Mouse (Mus musculus) limb, embryonic 12.5 days (tissue): ENCODE measurements around the gene Alkbh2. TPM values are rescaled to one million over a fixed set of nuclear protein-coding genes. Genes with fewer than 3 reads are reported as not detected.

Experiments
- ATAC-seq: fragments of 200-750 bp; cut with Nextera tagmentation; 2 replicates; pipeline ENCODE4 v1.8.0; 2017; ENCODE audit warnings: low read depth, moderate TSS enrichment; ENCODE audit not compliant: insufficient number of reproducible peaks, insufficient read depth, low FRiP score, low TSS enrichment
- H3K27ac ChIP-seq: fragments of 300-500 bp; sonication (generic); 2 replicates; pipeline ENCODE4 v1.5.1; 2016; ENCODE audit warnings: mild to moderate bottlenecking, moderate library complexity
- H3K27me3 ChIP-seq: fragments of 300-500 bp; sonication (generic); 2 replicates; pipeline ENCODE4 v1.6.1; 2016; ENCODE audit warnings: mild to moderate bottlenecking, moderate library complexity
- H3K36me3 ChIP-seq: fragments of 300-500 bp; sonication (generic); 2 replicates; pipeline ENCODE4 v1.6.1; 2016; ENCODE audit warnings: mild to moderate bottlenecking, moderate library complexity
- H3K4me1 ChIP-seq: fragments of 300-500 bp; sonication (generic); replicated peaks from 2 replicates; pipeline ENCODE4 v1.6.1; 2016
- H3K4me2 ChIP-seq: fragments of 300-500 bp; sonication (generic); 2 replicates; pipeline ENCODE4 v1.6.1; 2016; ENCODE audit warnings: mild to moderate bottlenecking, moderate library complexity
- H3K4me3 ChIP-seq: fragments of 300-500 bp; sonication (generic); replicated peaks from 2 replicates; pipeline ENCODE4 v1.5.1; 2016; ENCODE audit warnings: mild to moderate bottlenecking
- H3K9ac ChIP-seq: fragments of 300-500 bp; sonication (generic); replicated peaks from 2 replicates; pipeline ENCODE4 v1.6.1; 2016; ENCODE audit warnings: mild to moderate bottlenecking, moderate library complexity
- H3K9me3 ChIP-seq: fragments of 300-500 bp; sonication (generic); 2 replicates; pipeline ENCODE4 v1.6.1; 2016; ENCODE audit warnings: mild to moderate bottlenecking, moderate library complexity
- WGBS: fragments of 180-500 bp; shearing (Covaris S2); methylation state at CpG from one replicate; pipeline ENCODE4 v1.1.7; 2016; 5-methylcytosine and 5-hydroxymethylcytosine counted together
- polyA plus RNA-seq: library from polyadenylated mRNA; unstranded; fragments of >200 nt; fragmentation: Nextera tagmentation; extraction: Ambion mirVana; gene quantifications from 2 replicates; pipeline ENCODE4 v1.2.1, GENCODE M21; 2016

The Alkbh2 gene
- 13.8 and 16.1 TPM in 2 replicates for polyA plus RNA-seq

DNA sequence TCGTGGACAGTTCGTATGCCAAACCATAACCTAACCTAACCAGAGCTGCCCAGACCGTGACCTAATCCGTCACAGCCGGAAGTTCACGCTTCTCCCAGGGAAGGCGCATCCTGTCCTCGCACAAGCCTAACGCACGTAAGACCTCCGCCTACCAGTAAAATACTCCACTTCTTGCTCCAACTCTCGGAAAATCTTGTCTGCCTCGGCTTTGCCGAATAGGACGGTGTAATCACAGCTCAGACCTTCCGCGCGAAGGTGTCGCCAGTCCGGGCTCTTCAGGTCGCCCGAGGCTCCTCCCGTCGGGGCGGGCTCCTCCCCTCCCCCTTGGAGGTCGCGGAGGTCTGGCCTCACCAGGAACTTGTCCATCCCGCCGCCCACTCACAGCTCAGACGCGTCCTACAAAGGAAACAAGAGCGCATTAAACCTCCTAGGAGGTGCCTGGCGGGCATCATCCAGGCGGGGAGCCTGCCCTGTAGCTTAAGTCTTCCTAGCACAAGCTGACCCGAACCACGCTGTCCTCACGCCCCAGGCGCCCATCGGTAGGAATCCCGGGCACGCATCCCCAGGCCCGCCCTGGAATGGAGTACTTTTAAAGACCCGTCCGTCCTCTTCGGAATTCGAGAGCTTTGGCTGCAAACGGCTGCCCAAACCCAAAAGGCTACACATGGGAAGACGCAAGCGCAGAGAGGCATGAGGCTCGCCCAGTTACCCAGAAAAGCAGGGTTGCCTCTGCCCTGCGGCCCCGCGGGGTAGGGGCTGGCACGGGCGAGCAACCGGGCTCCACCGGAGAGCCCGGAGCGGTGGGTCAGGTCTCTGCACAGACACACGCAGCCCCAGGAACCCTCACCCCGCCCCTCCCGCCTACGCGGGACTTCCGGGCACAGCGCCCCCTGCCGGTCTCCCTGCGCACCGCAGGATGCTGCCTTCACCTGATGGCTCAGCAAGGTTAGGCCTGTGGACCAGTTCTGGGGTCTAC, at the start of gene Alkbh2:
Gene Alkbh2 (minus strand): TSS at position 845 of the 976 bp plus-strand sequence.
- peak; percentile 2; the same call in 1 of the 2 replicates for ATAC-seq
- H3K9me3 ChIP-seq, result no peaks in the 10 kb centered on the region
- peaks cover 37% of the 10 kb centered on the region for H3K36me3 ChIP-seq
- no peaks in the 10 kb centered on the region for H3K27me3 ChIP-seq
- peak within 1 kb of the TSS; percentile 94 for H3K27ac ChIP-seq
- peak within 1 kb of the TSS; percentile 66 for H3K4me3 ChIP-seq
- H3K4me2 ChIP-seq, result peak within 1 kb of the TSS; percentile 94
- WGBS, result under 1% methylated on average over 69 of the region's 69 CpGs
- H3K9ac ChIP-seq, result peak within 1 kb of the TSS; percentile 74
- H3K4me1 ChIP-seq, result peaks cover 22% of the 10 kb centered on the region

DNA sequence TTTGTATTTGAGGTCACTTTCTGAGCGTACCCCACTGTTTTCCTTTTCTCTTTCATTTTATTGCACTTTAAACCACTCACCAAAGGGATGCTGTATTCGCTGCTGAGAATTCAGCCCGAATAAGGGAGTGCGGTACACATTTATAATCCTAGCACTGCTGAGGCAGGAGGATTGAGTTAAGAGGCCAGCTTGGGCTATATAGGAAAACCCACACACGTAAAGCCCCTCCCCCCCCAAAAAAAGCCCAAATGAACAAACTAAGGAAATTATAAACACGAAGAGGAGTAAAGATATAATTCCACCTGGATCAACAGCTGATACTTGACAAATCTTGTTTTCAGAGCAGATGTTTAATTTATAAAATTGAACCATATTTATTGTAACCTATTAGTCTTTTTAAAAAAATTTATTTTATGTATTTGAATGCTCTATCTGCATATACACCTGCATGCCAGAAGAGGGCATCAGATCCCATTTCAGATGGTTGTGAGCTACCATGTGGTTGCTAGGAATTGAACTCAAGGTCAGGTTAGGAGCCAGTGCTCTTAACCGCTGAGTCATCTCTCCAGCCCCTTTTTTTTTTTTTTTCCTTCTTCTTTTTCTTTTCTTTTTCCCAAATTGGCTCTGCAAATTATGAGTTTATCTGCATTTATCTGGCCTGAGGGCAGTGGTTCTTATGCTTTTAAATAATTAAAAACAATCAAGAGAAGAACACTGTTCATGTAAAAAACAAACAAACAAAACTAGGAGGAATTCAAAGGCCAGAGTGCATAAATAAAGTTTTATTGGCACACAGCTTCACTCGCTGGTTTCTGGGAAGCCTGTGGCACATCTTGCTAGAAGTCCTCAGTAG, 48.8 kb upstream of the Alkbh2 start:
- peak overlapping the region; percentile 56 for H3K4me3 ChIP-seq
- H3K9ac ChIP-seq, result no peak overlapping the region; the same call in 1 of the 2 replicates
- H3K4me2 ChIP-seq, result peak overlapping the region; percentile 80
- ATAC-seq, result no peak
- WGBS, result 53% methylated on average over 8 of the region's 8 CpGs
- peak overlapping the region; percentile 67; the same call in 1 of the 2 replicates for H3K27ac ChIP-seq
- H3K27me3 ChIP-seq, result peaks cover 8% of the 10 kb centered on the region
- H3K4me1 ChIP-seq, result peaks cover 6% of the 10 kb centered on the region; the same call in 1 of the 2 replicates
- H3K36me3 ChIP-seq, result no peaks in the 10 kb centered on the region
- no peaks in the 10 kb centered on the region for H3K9me3 ChIP-seq

DNA sequence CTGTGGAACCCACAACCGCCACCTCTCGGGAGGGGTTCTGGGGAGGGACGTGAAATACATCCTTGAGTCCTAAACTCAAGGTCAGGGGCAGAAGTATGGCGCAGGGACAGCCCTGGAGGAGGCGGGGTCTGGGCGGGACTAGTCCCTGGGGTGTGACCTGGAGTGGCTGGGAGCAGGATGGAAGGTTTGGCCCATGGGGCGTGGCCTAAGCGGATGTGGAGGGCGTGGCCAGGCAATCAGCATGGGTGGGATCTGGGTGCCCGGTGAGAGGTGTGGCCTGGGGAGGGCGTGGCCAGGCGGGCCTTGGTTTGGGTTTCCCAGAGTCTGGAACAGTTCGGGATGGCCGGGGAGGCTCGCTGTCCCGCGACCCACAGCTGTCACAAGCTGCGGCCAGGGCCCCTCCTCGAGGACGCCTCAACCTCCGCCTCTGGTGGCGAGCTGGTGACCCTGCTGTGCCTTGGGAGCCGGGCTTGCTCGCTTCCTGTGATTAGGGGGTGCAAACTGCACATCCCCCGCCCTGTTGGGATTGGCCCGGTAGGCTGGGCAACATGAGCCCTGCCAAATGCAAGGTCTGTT, 47.7 kb upstream of the Alkbh2 start:
- H3K27ac ChIP-seq, result peak overlapping the region; percentile 67; the same call in 1 of the 2 replicates
- peaks cover 8% of the 10 kb centered on the region for H3K27me3 ChIP-seq
- H3K4me2 ChIP-seq, result peak overlapping the region; percentile 80
- peak overlapping the region; percentile 56 for H3K4me3 ChIP-seq
- ATAC-seq, result peak; percentile 92
- no peaks in the 10 kb centered on the region for H3K9me3 ChIP-seq
- under 1% methylated on average over 26 of the region's 26 CpGs for WGBS
- peaks cover 6% of the 10 kb centered on the region; the same call in 1 of the 2 replicates for H3K4me1 ChIP-seq
- H3K36me3 ChIP-seq, result no peaks in the 10 kb centered on the region
- peak overlapping the region; percentile 56 for H3K9ac ChIP-seq

DNA sequence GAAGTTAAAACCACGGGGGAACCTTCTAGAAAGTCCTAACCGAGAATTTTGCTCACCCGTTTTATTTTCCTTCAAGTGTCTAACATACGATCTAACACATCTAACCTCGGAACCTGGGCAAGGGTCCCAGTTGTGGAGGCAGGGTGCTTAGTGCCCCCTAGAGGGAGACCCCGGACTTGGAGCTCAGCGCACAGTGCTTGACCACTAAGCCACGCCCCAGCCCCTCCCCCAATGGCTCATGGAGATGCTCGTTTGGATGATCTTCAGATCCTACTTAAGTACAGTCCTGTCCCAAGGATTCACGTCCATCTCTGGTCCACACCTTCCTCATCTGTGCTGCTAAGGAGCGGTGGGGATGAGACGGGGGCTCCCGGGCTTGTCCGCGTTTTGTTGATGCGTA, 46.6 kb upstream of the Alkbh2 start:
- Histone ChIP-seq H3K9ac (no peak overlapping the region), H3K4me2 (peak overlapping the region; percentile 26), H3K27me3 (peaks cover 8% of the 10 kb centered on the region), H3K27ac (no peak overlapping the region), H3K9me3 (no peaks in the 10 kb centered on the region), H3K36me3 (no peaks in the 10 kb centered on the region), H3K4me3 (no peak overlapping the region), H3K4me1 (peaks cover 6% of the 10 kb centered on the region; the same call in 1 of the 2 replicates)
- WGBS, result 12% methylated on average over 16 of the region's 16 CpGs
- no peak for ATAC-seq

DNA sequence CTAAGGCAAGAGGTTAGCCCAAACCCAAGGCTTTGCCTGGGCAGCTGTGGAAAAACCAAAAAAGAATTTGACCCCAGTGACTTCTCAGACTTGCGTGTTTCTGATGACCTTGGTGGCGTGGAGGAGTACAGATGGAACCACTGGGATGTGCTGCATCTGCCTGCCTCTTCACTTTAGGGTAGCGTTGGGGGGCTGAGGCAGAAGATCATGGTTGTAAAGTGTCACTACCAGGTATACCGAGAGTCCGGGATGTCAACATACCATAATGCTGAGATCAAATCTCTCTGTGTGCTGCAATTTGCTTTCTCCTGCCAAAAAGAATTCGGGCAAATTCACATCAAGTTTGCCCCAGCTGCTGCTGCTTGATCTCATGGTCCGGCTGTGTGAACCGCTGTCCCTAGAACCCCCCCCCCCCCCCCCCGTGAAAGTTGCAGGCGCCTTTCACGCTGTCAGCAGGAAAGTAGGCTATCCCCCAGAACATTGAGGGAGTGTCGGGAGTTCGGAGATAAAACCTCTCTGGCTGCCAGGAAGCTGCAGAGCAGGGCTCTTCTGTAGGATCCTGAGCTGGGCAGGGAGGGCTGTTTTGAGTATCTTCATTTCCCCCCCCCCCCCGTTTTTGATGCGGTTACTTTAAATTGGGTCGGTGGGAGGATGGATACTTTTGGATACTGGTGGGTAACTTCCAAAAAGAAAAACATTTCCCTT, 46.0 kb upstream of the Alkbh2 start:
- Histone ChIP-seq H3K36me3 (no peaks in the 10 kb centered on the region), H3K9ac (no peak overlapping the region), H3K27me3 (peaks cover 8% of the 10 kb centered on the region), H3K9me3 (no peaks in the 10 kb centered on the region), H3K4me1 (peaks cover 6% of the 10 kb centered on the region; the same call in 1 of the 2 replicates), H3K27ac (no peak overlapping the region), H3K4me2 (peak overlapping the region; percentile 26; the same call in 1 of the 2 replicates), H3K4me3 (no peak overlapping the region)
- 30% methylated on average over 16 of the region's 16 CpGs for WGBS
- no peak for ATAC-seq

DNA sequence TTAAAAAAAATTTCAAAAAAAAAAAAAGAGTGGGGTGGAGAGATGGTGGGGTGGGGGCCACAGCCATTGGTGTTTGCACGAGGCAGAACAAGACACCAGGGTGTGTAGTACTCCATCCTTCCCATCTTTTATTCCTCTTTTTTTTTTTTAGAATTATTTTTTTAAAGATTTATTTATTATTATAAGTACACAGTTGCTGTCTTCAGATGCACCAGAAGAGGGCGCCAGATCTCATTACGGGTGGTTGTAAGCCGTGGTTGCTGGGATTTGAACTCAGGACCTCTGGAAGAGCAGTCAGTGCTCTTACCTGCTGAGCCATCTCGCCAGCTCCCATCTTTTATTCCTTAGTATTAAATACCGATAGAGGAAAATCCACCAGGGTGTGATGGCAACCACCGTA, 45.4 kb upstream of the Alkbh2 start:
- no peak for ATAC-seq
- H3K27me3 ChIP-seq, result peaks cover 8% of the 10 kb centered on the region
- WGBS, result 76% methylated on average over 7 of the region's 7 CpGs

DNA sequence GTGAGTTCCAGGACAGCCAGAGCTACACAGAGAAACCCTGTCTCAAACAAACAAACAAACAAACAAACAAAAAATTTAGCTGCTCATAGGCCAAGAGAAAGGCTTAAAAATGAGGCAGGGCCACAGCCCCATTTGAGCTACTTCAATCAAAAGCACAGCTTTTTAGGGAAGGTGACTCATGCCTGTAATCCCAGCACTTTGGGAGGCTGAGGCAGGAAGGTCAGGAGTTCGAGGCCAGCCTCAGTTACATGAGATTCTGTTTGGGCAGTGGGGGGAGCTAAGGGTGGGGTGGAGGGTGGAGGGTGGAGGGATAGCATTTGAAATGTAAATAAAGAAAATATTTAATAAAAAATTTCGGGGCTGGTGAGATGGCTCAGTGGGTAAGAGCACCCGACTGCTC, 44.9 kb upstream of the Alkbh2 start:
- H3K36me3 ChIP-seq, result no peaks in the 10 kb centered on the region
- no peak overlapping the region for H3K4me2 ChIP-seq
- H3K4me1 ChIP-seq, result peaks cover 6% of the 10 kb centered on the region; the same call in 1 of the 2 replicates
- H3K9me3 ChIP-seq, result no peaks in the 10 kb centered on the region
- 89% methylated on average over 3 of the region's 3 CpGs for WGBS
- ATAC-seq, result no peak
- peaks cover 8% of the 10 kb centered on the region for H3K27me3 ChIP-seq
- no peak overlapping the region for H3K4me3 ChIP-seq
- H3K9ac ChIP-seq, result no peak overlapping the region
- no peak overlapping the region for H3K27ac ChIP-seq

More for the DNA sequence above, 45.4 kb upstream of the Alkbh2 start:
- H3K9ac ChIP-seq, result no peak overlapping the region
- peaks cover 6% of the 10 kb centered on the region; the same call in 1 of the 2 replicates for H3K4me1 ChIP-seq
- no peaks in the 10 kb centered on the region for H3K9me3 ChIP-seq
- H3K36me3 ChIP-seq, result no peaks in the 10 kb centered on the region
- H3K4me3 ChIP-seq, result no peak overlapping the region
- H3K27ac ChIP-seq, result no peak overlapping the region
- H3K4me2 ChIP-seq, result no peak overlapping the region

DNA sequence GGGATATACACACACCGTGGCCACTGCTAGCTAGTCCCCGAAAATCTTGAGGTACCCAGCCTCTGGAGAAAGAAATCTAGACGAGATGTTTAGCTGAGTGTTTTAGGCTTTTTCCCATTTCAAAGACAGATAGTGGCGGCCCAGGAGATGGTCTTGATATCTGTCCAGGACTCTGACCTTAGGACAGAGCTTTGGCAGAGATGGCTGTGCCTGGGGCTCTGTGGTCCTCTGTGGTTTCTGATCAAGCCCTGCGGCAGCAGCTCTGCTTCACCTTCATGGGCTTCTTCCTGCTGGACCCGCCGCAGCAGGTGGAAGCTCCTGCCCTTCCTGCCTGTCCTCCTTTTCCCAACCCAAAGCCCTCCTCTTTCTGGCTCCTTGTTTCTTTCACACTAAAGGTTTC, 42.3 kb upstream of the Alkbh2 start:
- ATAC-seq, result no peak
- 74% methylated on average over 7 of the region's 7 CpGs for WGBS
- Histone ChIP-seq H3K27ac (no peak overlapping the region), H3K9ac (no peak overlapping the region), H3K36me3 (no peaks in the 10 kb centered on the region), H3K4me2 (no peak overlapping the region), H3K4me3 (no peak overlapping the region), H3K27me3 (peaks cover 8% of the 10 kb centered on the region), H3K9me3 (no peaks in the 10 kb centered on the region), H3K4me1 (0 out of 2 replicates have a peak, but pooled peaks cover 6% of the 10 kb centered on the region)

DNA sequence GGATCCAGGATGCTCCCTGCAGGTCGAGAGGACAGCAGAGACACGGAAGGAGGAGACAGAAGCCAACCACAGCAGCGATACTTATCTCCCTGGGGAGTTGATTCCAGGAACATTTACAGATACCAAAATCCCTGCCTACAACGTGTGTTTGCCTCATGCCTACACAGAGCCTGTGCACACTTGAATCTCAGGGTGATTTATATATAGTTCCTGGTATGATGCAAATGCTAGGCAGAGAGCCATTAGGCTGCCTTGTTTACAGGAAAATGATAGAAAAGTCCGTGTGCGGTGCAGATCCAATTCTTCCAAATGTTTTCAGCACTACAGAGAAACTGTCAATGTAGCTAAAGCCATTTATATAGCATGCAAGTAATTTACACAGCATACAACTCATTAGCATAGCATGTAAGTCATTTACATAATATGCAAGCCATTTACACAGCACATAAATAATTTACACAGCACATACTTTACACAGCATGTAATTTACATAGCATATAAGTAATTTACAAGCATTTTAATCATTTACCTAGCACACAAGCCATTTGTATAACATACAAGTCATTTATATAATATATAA, 35.2 kb upstream of the Alkbh2 start:
- no peaks in the 10 kb centered on the region for H3K27me3 ChIP-seq
- H3K27ac ChIP-seq, result no peak overlapping the region
- no peak overlapping the region for H3K4me3 ChIP-seq
- no peaks in the 10 kb centered on the region for H3K4me1 ChIP-seq
- no peak for ATAC-seq
- no peaks in the 10 kb centered on the region for H3K36me3 ChIP-seq
- H3K9me3 ChIP-seq, result no peaks in the 10 kb centered on the region
- H3K4me2 ChIP-seq, result no peak overlapping the region
- H3K9ac ChIP-seq, result no peak overlapping the region
- WGBS, result 83% methylated on average over 6 of the region's 6 CpGs
